Mouse (Mus musculus): Measurements from ENCODE around the gene Adam34. TPM values are rescaled to one million over a fixed set of nuclear protein-coding genes. Genes with fewer than 3 reads are reported as not detected.
"Not testable (repeated sequence)": the region's sequence is repeated elsewhere in the genome, so short reads cannot be mapped to it uniquely, and the experiment has no call there.

Gene Adam34
- total RNA-seq (2014; fragmentation: Nextera tagmentation) (not detected in 2 replicates), total RNA-seq (2017) (0.16 TPM in 1 of 2 replicates, not detected in the other), polyA plus RNA-seq (2012) (not detected in 2 replicates)

DNA sequence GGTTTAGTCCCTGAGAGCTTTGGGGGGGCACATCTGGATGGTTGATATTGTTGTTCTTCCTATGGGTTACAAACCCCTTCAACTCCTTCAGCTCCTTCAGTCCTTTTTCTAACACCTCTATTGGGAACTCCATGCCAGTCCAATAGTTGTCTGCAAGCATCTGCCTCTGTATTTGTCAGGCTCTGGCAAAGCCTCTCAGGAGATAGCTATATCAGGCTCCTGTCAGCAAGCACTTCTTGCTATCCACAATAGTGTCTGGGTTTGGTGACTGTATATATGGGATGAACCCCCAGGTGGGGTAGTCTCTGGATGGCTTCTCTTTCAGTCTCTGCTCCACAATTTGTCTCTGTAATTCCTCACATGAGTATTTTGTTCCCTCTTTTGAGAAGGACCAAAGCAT, at the start of gene Adam34:
TSS of gene Adam34 (minus strand) at position 101 of the 400 bp plus-strand sequence.
- no peak for ATAC-seq (ENCODE audit: extremely low read depth, insufficient number of reproducible peaks, low FRiP score, poor library complexity, severe bottlenecking)

DNA sequence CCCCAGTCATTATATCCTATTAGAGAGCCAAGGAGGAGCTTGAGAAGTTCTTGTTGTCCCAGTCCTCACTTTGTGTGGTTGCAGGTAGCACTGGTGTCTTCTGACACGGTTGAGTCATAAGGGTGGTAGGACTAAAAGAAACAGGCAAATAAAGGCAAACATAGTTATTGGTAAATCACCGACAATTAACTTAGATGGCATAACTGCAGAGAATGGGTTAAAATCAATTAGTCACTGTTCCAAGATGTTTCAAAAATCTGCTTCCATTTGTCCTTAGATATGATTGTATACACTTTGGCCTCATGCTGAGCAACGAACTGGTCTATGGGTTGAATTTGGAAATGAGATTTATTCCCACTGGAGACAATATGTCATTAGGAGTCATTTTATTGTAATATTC, 82.7 kb downstream of the Adam34 start, which contains the start of gene Gm5346:
TSS of gene Gm5346 (minus strand) at position 101 of the 400 bp plus-strand sequence.
- ATAC-seq (ENCODE audit: extremely low read depth, insufficient number of reproducible peaks, low FRiP score, poor library complexity, severe bottlenecking): no peak
- no peaks in the 10 kb centered on the region for H3K27me3 ChIP-seq (ENCODE audit: insufficient read depth, low read length)
- no peak within 1 kb of the TSS for H3K4me3 ChIP-seq (ENCODE audit: low read depth, low read length)
- no peak for DNase-seq (ENCODE audit: low spot score)
- no peak for TF ChIP-seq GATA2 (IDR thresholded peaks at IDR 0.05; ENCODE audit: borderline replicate concordance, low read depth, low read length)
- no peak for TF ChIP-seq POLR2AphosphoS5 (IDR thresholded peaks at IDR 0.05; ENCODE audit: insufficient replicate concordance, low read depth, low read length)
- no peak for TF ChIP-seq TAL1 (conservative IDR thresholded peaks at IDR 0.05; ENCODE audit: low read depth, low read length)
- H3K36me3 ChIP-seq (replicated peaks): no peaks in the 10 kb centered on the region
- H3K9me3 ChIP-seq (replicated peaks): 0 out of 2 replicates have a peak, but pooled peaks cover 2% of the 10 kb centered on the region
- no peaks in the 10 kb centered on the region for H3K4me1 ChIP-seq (ENCODE audit: insufficient read depth, low read depth, low read length)

More for the DNA sequence above, at the start of gene Adam34:
- Histone ChIP-seq H3K27me3 (ENCODE audit: insufficient read depth, low read length) (no peaks in the 10 kb centered on the region), H3K9me3 (replicated peaks) (peaks cover 8% of the 10 kb centered on the region), H3K36me3 (replicated peaks) (no peaks in the 10 kb centered on the region), H3K4me1 (ENCODE audit: insufficient read depth, low read depth, low read length) (no peaks in the 10 kb centered on the region), H3K4me3 (ENCODE audit: low read depth, low read length) (no peak within 1 kb of the TSS)
- no peak for DNase-seq (ENCODE audit: low spot score)
- TF ChIP-seq GATA1 (IDR thresholded peaks at IDR 0.05; ENCODE audit: borderline replicate concordance, low read length) (no peak), POLR2AphosphoS5 (IDR thresholded peaks at IDR 0.05; ENCODE audit: insufficient replicate concordance, low read depth, low read length) (no peak), TAL1 (conservative IDR thresholded peaks at IDR 0.05; ENCODE audit: low read depth, low read length) (no peak), GATA2 (IDR thresholded peaks at IDR 0.05; ENCODE audit: borderline replicate concordance, low read depth, low read length) (no peak), CTCF (IDR thresholded peaks at IDR 0.05; ENCODE audit: low read depth, low read length) (no peak)

DNA sequence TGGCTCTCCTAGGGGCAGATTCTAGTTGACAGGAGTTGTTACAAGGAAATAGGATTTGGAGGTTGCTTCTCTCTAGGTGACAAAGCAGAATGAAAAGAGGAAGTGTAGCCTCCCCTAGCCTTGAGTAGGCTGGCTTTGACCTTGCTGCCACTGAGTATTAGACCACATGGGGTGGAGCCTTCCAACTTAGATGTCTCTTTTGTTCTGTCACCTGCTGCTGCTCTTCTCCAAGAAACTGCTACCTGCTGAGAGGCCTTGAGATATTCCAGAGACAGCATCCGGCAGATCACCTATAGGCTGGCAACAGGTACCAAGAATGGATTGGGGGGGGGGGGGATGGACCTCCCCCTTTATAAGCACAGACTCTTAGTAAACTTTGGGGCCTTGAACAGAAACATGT, 93.8 kb downstream of the Adam34 start:
- ATAC-seq (ENCODE audit: extremely low read depth, insufficient number of reproducible peaks, low FRiP score, poor library complexity, severe bottlenecking) (no peak), DNase-seq (ENCODE audit: low spot score) (no peak)
- H3K4me1 ChIP-seq (ENCODE audit: insufficient read depth, low read depth, low read length): no peaks in the 10 kb centered on the region
- no peaks in the 10 kb centered on the region for H3K27me3 ChIP-seq (ENCODE audit: insufficient read depth, low read length)
- no peaks in the 10 kb centered on the region for H3K36me3 ChIP-seq (replicated peaks)
- no peak overlapping the region for H3K4me3 ChIP-seq (ENCODE audit: low read depth, low read length)
- TF ChIP-seq POLR2AphosphoS5 (IDR thresholded peaks at IDR 0.05; ENCODE audit: insufficient replicate concordance, low read depth, low read length) (no peak), GATA1 (IDR thresholded peaks at IDR 0.05; ENCODE audit: borderline replicate concordance, low read length) (no peak), GATA2 (IDR thresholded peaks at IDR 0.05; ENCODE audit: borderline replicate concordance, low read depth, low read length) (no peak), CTCF (IDR thresholded peaks at IDR 0.05; ENCODE audit: low read depth, low read length) (no peak), TAL1 (conservative IDR thresholded peaks at IDR 0.05; ENCODE audit: low read depth, low read length) (no peak)
- no peaks in the 10 kb centered on the region for H3K9me3 ChIP-seq (replicated peaks)

DNA sequence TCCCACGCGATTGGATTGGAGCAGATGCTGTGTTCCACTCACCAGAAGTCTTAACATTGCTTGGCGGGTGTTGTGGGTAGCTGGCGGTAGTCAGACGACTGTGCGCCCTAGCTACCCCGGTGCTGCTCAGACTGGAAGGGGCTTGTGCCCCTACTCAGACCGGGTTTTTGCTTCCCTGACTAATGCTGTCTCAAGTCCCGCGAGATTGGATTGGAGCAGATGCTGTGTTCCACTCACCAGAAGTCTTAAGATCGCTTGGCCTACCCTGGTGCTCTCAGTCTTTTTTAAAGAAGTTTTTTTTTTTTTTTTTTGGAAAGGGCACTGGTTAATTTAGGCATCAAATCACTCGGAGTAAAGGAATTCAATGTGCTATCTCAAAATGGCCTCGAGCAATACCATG, 106.2 kb downstream of the Adam34 start:
- not testable (repeated sequence) for ATAC-seq (ENCODE audit: extremely low read depth, insufficient number of reproducible peaks, low FRiP score, poor library complexity, severe bottlenecking); H3K4me1 ChIP-seq (ENCODE audit: insufficient read depth, low read depth, low read length); H3K36me3 ChIP-seq (replicated peaks); DNase-seq (ENCODE audit: low spot score); H3K4me3 ChIP-seq (ENCODE audit: low read depth, low read length); H3K27me3 ChIP-seq (ENCODE audit: insufficient read depth, low read length); H3K9me3 ChIP-seq (replicated peaks)

DNA sequence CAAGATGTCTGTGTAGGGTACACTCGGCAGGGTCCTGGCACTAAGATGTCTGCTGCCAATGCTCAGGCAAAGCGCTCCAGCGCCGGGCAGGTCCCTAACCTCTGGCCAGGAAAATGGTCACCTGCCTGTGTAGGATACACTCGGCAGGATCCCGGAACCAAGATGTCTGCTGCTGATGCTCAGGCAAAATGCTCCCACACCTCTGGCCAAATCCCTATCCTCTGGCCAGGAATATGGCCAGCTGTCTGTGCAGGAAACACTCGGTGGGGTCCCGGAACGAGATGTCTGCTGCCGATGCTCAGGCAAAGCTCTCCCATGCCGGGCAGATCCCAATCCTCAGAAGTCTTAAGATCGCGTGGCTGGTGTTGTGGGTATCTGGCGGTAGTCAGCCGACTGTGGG, 106.7 kb downstream of the Adam34 start:
- not testable (repeated sequence) for H3K9me3 ChIP-seq (replicated peaks); DNase-seq (ENCODE audit: low spot score); H3K4me1 ChIP-seq (ENCODE audit: insufficient read depth, low read depth, low read length); ATAC-seq (ENCODE audit: extremely low read depth, insufficient number of reproducible peaks, low FRiP score, poor library complexity, severe bottlenecking); H3K36me3 ChIP-seq (replicated peaks); H3K27me3 ChIP-seq (ENCODE audit: insufficient read depth, low read length); H3K4me3 ChIP-seq (ENCODE audit: low read depth, low read length)

Other genes with a start within 250 kb of the Adam34 start
- not detected in 2 replicates for gene Adam26b, start 181.9 kb downstream of the Adam34 start, total RNA-seq (2014; fragmentation: Nextera tagmentation)
- 0.06 TPM in 1 of 2 replicates, not detected in the other for gene Adam26b, start 181.9 kb downstream of the Adam34 start, total RNA-seq (2017)
- gene Adam26b, start 181.9 kb downstream of the Adam34 start, polyA plus RNA-seq (2012): not detected in 2 replicates
- gene Adam26a, start 133.3 kb downstream of the Adam34 start, total RNA-seq (2014; fragmentation: Nextera tagmentation): not detected in 2 replicates
- gene Adam26a, start 133.3 kb downstream of the Adam34 start, total RNA-seq (2017): not detected in 2 replicates
- not detected in 2 replicates for gene Adam26a, start 133.3 kb downstream of the Adam34 start, polyA plus RNA-seq (2012)
- not detected in 2 replicates for gene Gm5346, start 82.8 kb downstream of the Adam34 start, total RNA-seq (2014; fragmentation: Nextera tagmentation)
- 0.17 TPM in 1 of 2 replicates, not detected in the other for gene Gm5346, start 82.8 kb downstream of the Adam34 start, total RNA-seq (2017)
- not detected in 2 replicates for gene Gm5346, start 82.8 kb downstream of the Adam34 start, polyA plus RNA-seq (2012)

Data from G1E (cell line).